Mouse (Mus musculus): ENCODE results near the gene Vgll4.

DNA sequence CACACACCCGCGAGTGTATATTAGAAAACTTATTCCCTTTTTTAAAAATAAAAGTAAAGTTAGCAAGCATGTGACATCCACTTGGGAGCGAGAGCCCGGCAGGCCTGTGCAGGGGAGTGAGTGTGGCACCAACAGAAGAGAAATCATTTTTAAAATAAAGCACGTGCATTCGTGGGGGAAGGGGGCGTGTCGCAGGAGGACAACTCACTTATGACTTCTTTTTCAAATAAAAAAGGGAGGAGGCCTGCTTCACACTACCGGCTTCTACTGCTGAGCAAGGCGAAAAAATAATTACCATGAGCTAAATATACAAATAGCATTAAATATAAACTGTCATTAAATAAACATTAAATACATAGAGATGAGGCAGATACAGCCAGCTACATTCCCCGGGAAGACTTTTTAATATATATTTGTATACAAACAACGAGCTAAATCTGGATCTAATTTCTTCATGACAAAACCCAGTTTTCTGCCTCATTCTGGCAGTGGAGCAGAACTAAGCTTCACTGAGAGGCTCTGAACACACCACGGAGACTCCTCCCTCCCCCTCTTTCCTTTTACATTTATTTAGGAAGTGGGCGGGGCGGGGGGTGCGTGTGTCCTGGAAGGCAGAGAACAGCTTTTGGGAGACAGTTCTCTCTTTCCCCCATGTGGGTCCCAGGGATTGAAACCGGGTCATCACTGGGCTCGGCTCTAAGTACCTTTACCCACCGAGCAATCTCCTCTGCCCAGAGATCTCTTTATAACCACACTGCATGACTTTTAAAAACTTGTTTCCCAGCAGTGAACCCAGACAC is 53.7 kb downstream of the Vgll4 start:
- TF ChIP-seq CTCF (IDR thresholded peaks at IDR 0.05; ENCODE audit: extremely low read depth, insufficient read depth, low read length), result no peak
- no peak for TF ChIP-seq POLR2A (IDR thresholded peaks at IDR 0.05; ENCODE audit: extremely low read depth, insufficient read depth, low read length)

All from cortical plate, adult 2 months (tissue).